Mouse (Mus musculus): ENCODE data around the gene Pax5. TPM values are rescaled to one million over a fixed set of nuclear protein-coding genes. Genes with fewer than 3 reads are reported as not detected.
A peak's percentile ranks its signal among the peaks of the same experiment; 100 is the strongest.

The Pax5 gene
- polyA plus RNA-seq, 1 experiment from 2014 or later: 0.09 TPM

DNA sequence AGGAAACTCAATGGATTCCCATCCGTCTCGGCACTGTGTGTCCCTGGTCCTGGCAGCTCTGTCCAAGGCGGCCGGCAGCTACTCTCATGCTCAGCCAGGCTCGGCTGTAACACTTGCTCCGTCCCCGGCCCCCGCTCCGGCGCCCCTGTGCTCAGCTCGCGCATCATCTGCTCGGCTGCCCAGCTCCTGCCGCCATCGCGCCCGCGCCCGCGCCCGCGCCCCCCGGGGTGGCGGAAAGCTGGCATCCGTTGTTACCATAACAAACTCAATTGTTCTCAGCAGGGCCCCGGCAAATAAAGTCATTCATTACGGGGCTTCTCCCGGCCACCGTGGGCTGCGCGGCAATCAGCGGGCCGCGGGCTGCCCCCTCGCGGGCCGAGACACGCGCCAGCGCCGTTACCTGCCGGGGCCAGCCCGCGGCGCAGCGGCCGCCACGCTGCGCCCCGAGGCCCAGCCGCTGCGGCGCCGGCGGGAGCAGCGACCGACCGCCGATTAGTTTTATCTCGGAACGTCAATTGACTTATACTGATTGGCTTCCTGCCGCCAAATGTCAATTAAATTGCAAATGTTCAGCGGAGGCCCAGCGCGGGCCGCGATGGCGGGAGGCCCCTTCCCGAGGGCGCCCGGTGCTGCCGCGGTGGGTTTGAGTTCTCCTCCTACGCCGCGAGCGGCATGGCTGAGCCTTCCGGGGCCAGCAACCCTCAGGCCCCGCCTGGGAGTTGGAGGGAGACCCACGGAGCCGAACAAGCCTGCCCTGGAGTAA, 46.1 kb downstream of the Pax5 start:
- H3K4me1 ChIP-seq (replicated peaks): no peaks in the 10 kb centered on the region
- no peaks in the 10 kb centered on the region for H3K9me3 ChIP-seq (replicated peaks)
- no peak overlapping the region for H3K9ac ChIP-seq
- no peaks in the 10 kb centered on the region for H3K36me3 ChIP-seq
- under 1% methylated on average over 81 of the region's 81 CpGs for WGBS (ENCODE audit: insufficient replicate concordance)
- H3K27ac ChIP-seq: no peak overlapping the region
- peak overlapping the region; percentile 40 for H3K4me3 ChIP-seq (replicated peaks)
- peak overlapping the region; percentile 65 for H3K4me2 ChIP-seq
- ATAC-seq (ENCODE audit: low read depth): no peak
- DNase-seq: no peak
- H3K27me3 ChIP-seq: peaks cover 67% of the 10 kb centered on the region

DNA sequence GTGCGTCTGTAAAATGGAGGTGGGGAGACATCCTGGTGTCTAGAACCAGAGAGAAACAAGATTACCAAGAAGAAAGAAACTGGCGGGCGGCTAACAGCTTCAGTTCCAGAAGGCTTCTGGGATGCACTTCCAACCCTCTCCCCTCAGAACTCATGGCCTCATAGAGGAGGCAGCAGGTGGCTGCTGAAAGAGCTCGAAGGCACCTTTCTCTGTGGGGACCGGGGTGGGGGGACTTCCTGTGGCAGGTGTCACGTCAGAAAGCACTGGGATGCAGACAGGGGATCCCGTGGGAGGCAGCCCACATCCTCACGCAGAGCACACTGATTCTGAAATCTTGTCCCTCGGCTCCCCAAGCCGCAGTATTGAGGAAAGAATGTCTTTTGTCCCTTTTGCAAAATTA, 46.8 kb downstream of the Pax5 start:
- H3K4me3 ChIP-seq (replicated peaks): no peak overlapping the region
- H3K27me3 ChIP-seq: peaks cover 67% of the 10 kb centered on the region
- no peaks in the 10 kb centered on the region for H3K36me3 ChIP-seq
- 25% methylated on average over 10 of the region's 10 CpGs for whole genome bisulfite sequencing (ENCODE audit: insufficient replicate concordance)
- H3K4me2 ChIP-seq: no peak overlapping the region
- no peaks in the 10 kb centered on the region for H3K9me3 ChIP-seq (replicated peaks)
- H3K27ac ChIP-seq: no peak overlapping the region
- H3K4me1 ChIP-seq (replicated peaks): no peaks in the 10 kb centered on the region
- ATAC-seq (ENCODE audit: low read depth) (no peak), DNase-seq (no peak)
- no peak overlapping the region for H3K9ac ChIP-seq

- Histone ChIP-seq H3K4me2 (no peak overlapping the region), H3K9ac (no peak overlapping the region), H3K36me3 (no peaks in the 10 kb centered on the region), H3K9me3 (replicated peaks) (no peaks in the 10 kb centered on the region), H3K4me1 (replicated peaks) (no peaks in the 10 kb centered on the region), H3K27ac (no peak overlapping the region), H3K4me3 (replicated peaks) (no peak overlapping the region), H3K27me3 (no peaks in the 10 kb centered on the region)
- DNase-seq (no peak), ATAC-seq (ENCODE audit: low read depth) (no peak)
- WGBS (ENCODE audit: insufficient replicate concordance): 70% methylated on average over 4 of the region's 4 CpGs
These were observed 65.1 kb downstream of the Pax5 start for GRCm38 (mm10) chr4:44645181-44645580.

DNA sequence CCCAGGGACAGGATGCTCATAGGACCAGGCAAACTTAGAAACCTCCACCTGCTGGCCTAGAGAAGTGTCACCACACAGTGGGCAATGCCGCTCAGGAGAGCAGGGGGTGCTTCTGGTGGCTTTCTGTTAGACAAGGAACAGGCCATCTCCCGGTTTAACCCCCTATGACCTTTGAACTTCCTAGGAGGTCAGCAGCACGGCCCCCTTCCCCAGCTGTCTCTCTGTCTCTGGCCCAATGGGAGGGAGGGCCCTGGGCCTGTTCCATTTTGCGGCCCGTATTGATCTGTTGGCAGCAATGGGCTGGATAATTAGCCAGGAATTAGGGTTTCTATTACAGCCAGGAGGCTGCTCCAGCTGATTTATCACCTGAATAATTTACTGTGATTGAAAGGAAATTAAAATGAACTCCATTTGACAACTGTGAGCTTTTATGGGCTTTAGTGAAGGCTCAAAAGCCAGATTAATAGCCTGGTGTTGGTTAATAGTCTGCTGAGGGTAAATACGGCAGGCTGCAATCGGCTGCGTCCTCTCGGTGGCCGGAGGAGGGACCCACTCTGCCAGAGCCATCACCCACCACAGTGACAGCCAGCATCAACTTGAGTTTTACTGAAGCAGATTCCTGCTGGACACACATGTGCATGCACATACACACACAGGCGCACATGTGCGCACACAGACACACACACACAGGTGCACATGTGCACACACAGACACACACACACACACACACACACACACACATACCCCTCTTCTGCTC, 68.3 kb downstream of the Pax5 start:
- Histone ChIP-seq H3K4me2 (no peak overlapping the region), H3K4me1 (replicated peaks) (no peaks in the 10 kb centered on the region), H3K36me3 (no peaks in the 10 kb centered on the region), H3K27me3 (no peaks in the 10 kb centered on the region), H3K27ac (no peak overlapping the region), H3K4me3 (replicated peaks) (no peak overlapping the region), H3K9me3 (replicated peaks) (no peaks in the 10 kb centered on the region), H3K9ac (no peak overlapping the region)
- no peak for DNase-seq
- 66% methylated on average over 12 of the region's 12 CpGs for WGBS (ENCODE audit: insufficient replicate concordance)
- ATAC-seq (ENCODE audit: low read depth): no peak

DNA sequence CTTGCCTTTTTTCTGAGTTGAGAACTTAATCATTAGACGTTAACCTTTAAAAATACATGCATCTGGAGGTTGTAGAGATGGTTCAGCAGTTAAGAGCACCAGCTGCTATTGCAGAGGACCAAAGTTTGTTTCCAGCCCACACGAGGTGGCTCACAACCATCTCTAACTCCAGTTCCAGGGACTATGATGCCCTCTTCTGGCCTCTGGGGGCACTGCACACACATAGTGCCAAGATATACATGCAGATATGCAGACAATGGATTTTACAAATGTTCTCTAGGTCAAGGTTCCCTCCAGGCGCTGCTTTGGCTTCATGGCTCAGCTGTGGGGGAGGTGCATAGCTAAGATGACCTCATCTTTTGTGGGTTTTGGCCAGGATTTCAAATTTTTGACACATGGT, 74.7 kb downstream of the Pax5 start:
- WGBS (ENCODE audit: insufficient replicate concordance): 53% methylated on average over 3 of the region's 3 CpGs
- Histone ChIP-seq H3K4me1 (replicated peaks) (no peaks in the 10 kb centered on the region), H3K9ac (no peak overlapping the region), H3K27me3 (no peaks in the 10 kb centered on the region), H3K27ac (no peak overlapping the region), H3K4me2 (no peak overlapping the region), H3K9me3 (replicated peaks) (no peaks in the 10 kb centered on the region), H3K4me3 (replicated peaks) (no peak overlapping the region), H3K36me3 (no peaks in the 10 kb centered on the region)
- DNase-seq (no peak), ATAC-seq (ENCODE audit: low read depth) (no peak)

GRCm38 (mm10) chr4:44633694-44634524, 76.4 kb downstream of the Pax5 start:
- Histone ChIP-seq H3K36me3 (no peaks in the 10 kb centered on the region), H3K9ac (no peak overlapping the region), H3K4me2 (peak overlapping the region; percentile 26; the same call in 1 of the 2 replicates), H3K4me1 (replicated peaks) (no peaks in the 10 kb centered on the region), H3K9me3 (replicated peaks) (no peaks in the 10 kb centered on the region), H3K27ac (no peak overlapping the region), H3K27me3 (no peaks in the 10 kb centered on the region), H3K4me3 (replicated peaks) (no peak overlapping the region)
- WGBS (ENCODE audit: insufficient replicate concordance): 26% methylated on average over 12 of the region's 12 CpGs
- DNase-seq (no peak), ATAC-seq (ENCODE audit: low read depth) (no peak)

DNA sequence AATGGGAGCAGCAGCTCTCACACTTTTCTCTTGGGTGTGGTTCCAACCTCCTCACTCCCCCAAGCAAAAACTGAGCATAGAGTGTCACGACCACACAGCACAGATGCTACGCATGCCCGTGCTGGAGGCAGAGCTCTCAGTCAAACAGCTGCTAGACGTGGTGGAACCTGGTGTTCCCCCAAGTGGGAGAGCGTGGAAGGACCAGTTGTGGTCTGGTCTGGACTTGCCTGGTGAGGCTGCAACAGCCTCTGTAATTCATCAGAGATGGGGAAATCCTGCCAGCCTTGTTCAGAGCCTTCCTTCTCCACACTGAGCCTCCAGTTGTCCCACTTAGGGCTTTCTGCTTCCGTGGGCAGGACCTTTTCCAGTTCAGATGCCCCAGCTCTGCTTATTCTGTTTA, 80.2 kb downstream of the Pax5 start:
- ATAC-seq (ENCODE audit: low read depth) (no peak), DNase-seq (no peak)
- Histone ChIP-seq H3K9me3 (replicated peaks) (no peaks in the 10 kb centered on the region), H3K4me1 (replicated peaks) (no peaks in the 10 kb centered on the region), H3K27ac (no peak overlapping the region), H3K36me3 (no peaks in the 10 kb centered on the region), H3K9ac (no peak overlapping the region), H3K4me2 (no peak overlapping the region), H3K4me3 (replicated peaks) (no peak overlapping the region), H3K27me3 (no peaks in the 10 kb centered on the region)
- 36% methylated on average over 6 of the region's 6 CpGs for WGBS (ENCODE audit: insufficient replicate concordance)

GRCm38 (mm10) chr4:44627890-44628289, 82.4 kb downstream of the Pax5 start:
- no peaks in the 10 kb centered on the region for H3K36me3 ChIP-seq
- no peak overlapping the region for H3K4me2 ChIP-seq
- H3K4me1 ChIP-seq (replicated peaks): no peaks in the 10 kb centered on the region
- DNase-seq (no peak), ATAC-seq (ENCODE audit: low read depth) (no peak)
- no peak overlapping the region for H3K4me3 ChIP-seq (replicated peaks)
- H3K9me3 ChIP-seq (replicated peaks): no peaks in the 10 kb centered on the region
- no peaks in the 10 kb centered on the region for H3K27me3 ChIP-seq
- no peak overlapping the region for H3K27ac ChIP-seq
- no peak overlapping the region for H3K9ac ChIP-seq

GRCm38 (mm10) chr4:44625108-44625424, 85.2 kb downstream of the Pax5 start:
- H3K27me3 ChIP-seq: no peaks in the 10 kb centered on the region
- ATAC-seq (ENCODE audit: low read depth): no peak
- no peaks in the 10 kb centered on the region for H3K4me1 ChIP-seq (replicated peaks)
- 75% methylated on average over 6 of the region's 6 CpGs for WGBS (ENCODE audit: insufficient replicate concordance)
- H3K36me3 ChIP-seq: no peaks in the 10 kb centered on the region
- no peak overlapping the region for H3K4me3 ChIP-seq (replicated peaks)
- H3K9me3 ChIP-seq (replicated peaks): no peaks in the 10 kb centered on the region
- H3K4me2 ChIP-seq: no peak overlapping the region
- H3K9ac ChIP-seq: no peak overlapping the region
- no peak for DNase-seq
- no peak overlapping the region for H3K27ac ChIP-seq

- H3K4me1 ChIP-seq (replicated peaks): no peaks in the 10 kb centered on the region
- H3K9me3 ChIP-seq (replicated peaks): no peaks in the 10 kb centered on the region
- H3K27ac ChIP-seq: no peak overlapping the region
- no peaks in the 10 kb centered on the region for H3K27me3 ChIP-seq
- H3K36me3 ChIP-seq: no peaks in the 10 kb centered on the region
- no peak overlapping the region for H3K4me3 ChIP-seq (replicated peaks)
- no peak for DNase-seq
- H3K9ac ChIP-seq: no peak overlapping the region
- ATAC-seq (ENCODE audit: low read depth): no peak
- 68% methylated on average over 12 of the region's 12 CpGs for WGBS (ENCODE audit: insufficient replicate concordance)
- no peak overlapping the region for H3K4me2 ChIP-seq
These were observed 85.8 kb downstream of the Pax5 start for GRCm38 (mm10) chr4:44624232-44625107.

DNA sequence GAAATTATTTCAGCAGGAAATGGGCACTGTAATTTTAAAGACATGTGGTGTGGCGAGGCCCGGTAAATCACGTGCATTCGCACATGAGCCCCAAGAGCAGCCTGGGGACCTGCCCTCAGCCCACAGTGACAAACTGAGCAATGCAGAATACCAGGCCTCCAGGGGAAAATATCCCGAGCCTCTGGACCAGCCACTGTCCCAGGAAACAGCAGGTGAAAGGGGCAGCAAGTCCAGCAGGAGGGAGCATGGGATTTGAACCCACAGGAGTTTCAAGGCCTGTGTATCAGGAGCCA, 86.9 kb downstream of the Pax5 start:
- DNase-seq (no peak), ATAC-seq (ENCODE audit: low read depth) (no peak)
- Histone ChIP-seq H3K27ac (no peak overlapping the region), H3K9me3 (replicated peaks) (no peaks in the 10 kb centered on the region), H3K27me3 (no peaks in the 10 kb centered on the region), H3K4me3 (replicated peaks) (no peak overlapping the region), H3K4me2 (no peak overlapping the region), H3K9ac (no peak overlapping the region), H3K36me3 (no peaks in the 10 kb centered on the region), H3K4me1 (replicated peaks) (no peaks in the 10 kb centered on the region)
- 68% methylated on average over 5 of the region's 5 CpGs for WGBS (ENCODE audit: insufficient replicate concordance)

All from liver, embryonic 13.5 days (tissue).